In the genomic region with DNA sequence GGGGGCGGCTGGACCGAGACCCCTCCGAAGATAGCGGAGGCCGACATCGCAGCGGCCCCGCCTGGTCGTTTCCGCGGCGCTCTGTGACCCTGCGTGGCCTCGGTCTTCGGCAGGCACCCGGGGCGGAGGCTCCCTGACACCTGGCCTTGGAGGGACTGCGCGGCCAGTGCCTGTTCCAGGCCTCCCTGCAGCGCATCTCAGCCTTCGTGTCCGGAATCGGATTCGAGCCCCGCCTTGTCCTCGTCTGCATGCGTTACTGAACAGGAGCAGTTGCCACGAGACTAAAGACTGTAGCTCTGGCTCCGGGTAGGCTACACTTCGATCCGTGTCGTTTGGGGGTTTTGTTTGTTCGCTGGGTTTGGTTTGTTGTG, we compare ENCODE assay signal across 7 mouse cellular contexts. TPM values are rescaled to one million over a fixed set of nuclear protein-coding genes. Genes with fewer than 3 reads are reported as not detected.
DNase-seq lines count a peak whose midpoint lies in the region; ATAC-seq and TF ChIP-seq lines count a peak whose summit lies in the region.

No protein-coding gene starts in this region.

- H3K27me3 ChIP-seq in spleen, adult 2 months (ENCODE audit: control insufficient read depth, insufficient read depth, low read length) = no peaks in the 10 kb centered on the region
- H3K27me3 ChIP-seq in limb, embryonic 11.5 days (ENCODE audit: control insufficient read depth, insufficient read depth, low read length) = no peaks in the 10 kb centered on the region
- no peaks in the 10 kb centered on the region for H3K27me3 ChIP-seq in neural tube, embryonic 12.5 days (replicated peaks)

- H3K27ac ChIP-seq in spleen, adult 2 months (ENCODE audit: insufficient read depth, low read length) = no peak overlapping the region
- H3K27ac ChIP-seq in limb, embryonic 11.5 days (replicated peaks; ENCODE audit: low read depth, low read length) = no peak overlapping the region
- H3K27ac ChIP-seq in neural tube, embryonic 12.5 days = peak overlapping the region; percentile 32; the same call in 1 of the 2 replicates

- 1% methylated on average over 33 of the region's 33 CpGs for WGBS in spleen, adult 2 months
- under 1% methylated on average over 32 of the region's 33 CpGs for WGBS in limb, embryonic 11.5 days
- WGBS in neural tube, embryonic 12.5 days = under 1% methylated on average over 33 of the region's 33 CpGs

- peaks cover 6% of the 10 kb centered on the region; the same call in 1 of the 2 replicates for H3K4me1 ChIP-seq in spleen, adult 2 months (ENCODE audit: control insufficient read depth, insufficient read depth, insufficient read length)
- H3K4me1 ChIP-seq in limb, embryonic 11.5 days (ENCODE audit: control insufficient read depth, insufficient read depth, low read length) = peaks cover 4% of the 10 kb centered on the region; the same call in 1 of the 2 replicates
- peaks cover 22% of the 10 kb centered on the region for H3K4me1 ChIP-seq in neural tube, embryonic 12.5 days

- H3K9ac ChIP-seq in limb, embryonic 11.5 days (ENCODE audit: low read length) = peak overlapping the region; percentile 73
- peak overlapping the region; percentile 84 for H3K9ac ChIP-seq in neural tube, embryonic 12.5 days

- ATAC-seq in erythroblast, adult 5-6 weeks (replicated peaks; ENCODE audit: low FRiP score, poor library complexity, severe bottlenecking) = peak; percentile 38
- ATAC-seq in limb, embryonic 11.5 days (ENCODE audit: insufficient number of reproducible peaks, low FRiP score, low TSS enrichment, low read depth) = peak; percentile 69
- peak; percentile 63 for ATAC-seq in neural tube, embryonic 12.5 days (ENCODE audit: low FRiP score, low read depth)

- H3K4me3 ChIP-seq in spleen, adult 2 months (ENCODE audit: extremely low read depth, insufficient read depth, insufficient read length) = peak overlapping the region; percentile 98
- peak overlapping the region; percentile 69 for H3K4me3 ChIP-seq in limb, embryonic 11.5 days (ENCODE audit: low read depth, low read length)
- H3K4me3 ChIP-seq in neural tube, embryonic 12.5 days = peak overlapping the region; percentile 90

- H3K9me3 ChIP-seq in limb, embryonic 11.5 days (ENCODE audit: control insufficient read depth, low read length) = no peaks in the 10 kb centered on the region
- no peaks in the 10 kb centered on the region for H3K9me3 ChIP-seq in neural tube, embryonic 12.5 days

- no peak for DNase-seq in spleen, adult 2 months (ENCODE audit: low read depth in 1 of 2, low spot score in 2 of 2)
- DNase-seq in spleen, postnatal 10 days (ENCODE audit: low spot score in 2 of 2) = no peak
- no peak for DNase-seq in limb, embryonic 11.5 days (ENCODE audit: low spot score)
- DNase-seq in c-Kit-positive CD71-positive TER-119-positive erythroid progenitor cells, embryonic 14.5 days (ENCODE audit: low spot score) = no peak
- no peak for DNase-seq in right cerebral cortex, postnatal 14 days

- TF ChIP-seq POLR2A in spleen, adult 2 months (IDR thresholded peaks at IDR 0.05; ENCODE audit: low read depth, low read length) = no peak

- H3K36me3 ChIP-seq in spleen, adult 2 months (ENCODE audit: control insufficient read depth, insufficient read depth, low read length) = peaks cover 8% of the 10 kb centered on the region
- peaks cover 3% of the 10 kb centered on the region; the same call in 1 of the 2 replicates for H3K36me3 ChIP-seq in limb, embryonic 11.5 days (ENCODE audit: control insufficient read depth, insufficient read depth, low read length)
- peaks cover 32% of the 10 kb centered on the region for H3K36me3 ChIP-seq in neural tube, embryonic 12.5 days

- no peak for TF ChIP-seq CTCF in spleen, adult 2 months (IDR thresholded peaks at IDR 0.05; ENCODE audit: extremely low read depth, insufficient read depth, insufficient read length, insufficient replicate concordance)

- peak overlapping the region; percentile 92 for H3K4me2 ChIP-seq in limb, embryonic 11.5 days (ENCODE audit: low read depth, severe bottlenecking)
- H3K4me2 ChIP-seq in neural tube, embryonic 12.5 days (replicated peaks) = peak overlapping the region; percentile 71

RNA-seq across cellular contexts. Expression of a gene that starts 0.3 kb away (rescaled TPM):
- polyA plus RNA-seq in spleen, adult 2 months (2012; rRNA removed) = 8.6 and 9.6 TPM in 2 replicates
- total RNA-seq in erythroblast, adult 5-6 weeks (2015; ENCODE audit: low replicate concordance) = 1.9 and 6.1 TPM in 2 replicates
- total RNA-seq in erythroblast, adult 5-6 weeks (2017; ENCODE audit: low replicate concordance) = 5.0 and 11.9 TPM in 2 replicates
- polyA plus RNA-seq in limb, embryonic 11.5 days (2014; fragmentation: Nextera tagmentation; extraction: Ambion mirVana) = 19.3 and 19.7 TPM in 2 replicates
- polyA plus RNA-seq in neural tube, embryonic 12.5 days (2016; fragmentation: Nextera tagmentation; extraction: Ambion mirVana) = 21.3 and 24.2 TPM in 2 replicates

RNA-seq across cellular contexts. Expression of a gene that starts 0.4 kb away (rescaled TPM):
- polyA plus RNA-seq in spleen, adult 2 months (2012; rRNA removed) = 23.1 and 33.5 TPM in 2 replicates
- 2.9 and 9.2 TPM in 2 replicates for total RNA-seq in erythroblast, adult 5-6 weeks (2015; ENCODE audit: low replicate concordance)
- total RNA-seq in erythroblast, adult 5-6 weeks (2017; ENCODE audit: low replicate concordance) = 2.1 and 3.5 TPM in 2 replicates
- polyA plus RNA-seq in limb, embryonic 11.5 days (2014; fragmentation: Nextera tagmentation; extraction: Ambion mirVana) = 12.8 and 14.1 TPM in 2 replicates
- polyA plus RNA-seq in neural tube, embryonic 12.5 days (2016; fragmentation: Nextera tagmentation; extraction: Ambion mirVana) = 10.1 and 10.8 TPM in 2 replicates

RNA-seq across cellular contexts. Expression of a gene that starts 18.2 kb away (rescaled TPM):
- 26.6 and 33.8 TPM in 2 replicates for polyA plus RNA-seq in spleen, adult 2 months (2012; rRNA removed)
- total RNA-seq in erythroblast, adult 5-6 weeks (2015; ENCODE audit: low replicate concordance) = 16.1 and 33.4 TPM in 2 replicates
- 17.1 and 25.5 TPM in 2 replicates for total RNA-seq in erythroblast, adult 5-6 weeks (2017; ENCODE audit: low replicate concordance)
- polyA plus RNA-seq in limb, embryonic 11.5 days (2014; fragmentation: Nextera tagmentation; extraction: Ambion mirVana) = 122 and 124 TPM in 2 replicates
- 70.5 and 76.2 TPM in 2 replicates for polyA plus RNA-seq in neural tube, embryonic 12.5 days (2016; fragmentation: Nextera tagmentation; extraction: Ambion mirVana)

RNA-seq across cellular contexts. Expression of a gene that starts 36.3 kb away (rescaled TPM):
- polyA plus RNA-seq in spleen, adult 2 months (2012; rRNA removed) = 47.2 and 71.0 TPM in 2 replicates
- total RNA-seq in erythroblast, adult 5-6 weeks (2015; ENCODE audit: low replicate concordance) = 3.6 and 5.4 TPM in 2 replicates
- total RNA-seq in erythroblast, adult 5-6 weeks (2017; ENCODE audit: low replicate concordance) = 4.5 and 29.4 TPM in 2 replicates
- 14.9 and 16.0 TPM in 2 replicates for polyA plus RNA-seq in limb, embryonic 11.5 days (2014; fragmentation: Nextera tagmentation; extraction: Ambion mirVana)
- polyA plus RNA-seq in neural tube, embryonic 12.5 days (2016; fragmentation: Nextera tagmentation; extraction: Ambion mirVana) = 36.1 and 38.9 TPM in 2 replicates

RNA-seq across cellular contexts. Expression of a gene that starts 50.8 kb away (rescaled TPM):
- 30.5 and 36.3 TPM in 2 replicates for polyA plus RNA-seq in spleen, adult 2 months (2012; rRNA removed)
- total RNA-seq in erythroblast, adult 5-6 weeks (2015; ENCODE audit: low replicate concordance) = 5.4 and 12.5 TPM in 2 replicates
- 9.6 and 11.4 TPM in 2 replicates for total RNA-seq in erythroblast, adult 5-6 weeks (2017; ENCODE audit: low replicate concordance)
- 9.1 and 9.6 TPM in 2 replicates for polyA plus RNA-seq in limb, embryonic 11.5 days (2014; fragmentation: Nextera tagmentation; extraction: Ambion mirVana)
- 6.4 and 7.8 TPM in 2 replicates for polyA plus RNA-seq in neural tube, embryonic 12.5 days (2016; fragmentation: Nextera tagmentation; extraction: Ambion mirVana)
